Mouse (Mus musculus): ENCODE data around the gene Zkscan8. TPM values are rescaled to one million over a fixed set of nuclear protein-coding genes. Genes with fewer than 3 reads are reported as not detected.
A peak's percentile ranks its signal among the peaks of the same experiment; 100 is the strongest.
"Not testable (repeated sequence)": the region's sequence is repeated elsewhere in the genome, so short reads cannot be mapped to it uniquely, and the experiment has no call there.

The Zkscan8 gene
- polyA plus RNA-seq (2016; fragmentation: Nextera tagmentation; extraction: Ambion mirVana), result 5.3 and 7.3 TPM in 2 replicates

DNA sequence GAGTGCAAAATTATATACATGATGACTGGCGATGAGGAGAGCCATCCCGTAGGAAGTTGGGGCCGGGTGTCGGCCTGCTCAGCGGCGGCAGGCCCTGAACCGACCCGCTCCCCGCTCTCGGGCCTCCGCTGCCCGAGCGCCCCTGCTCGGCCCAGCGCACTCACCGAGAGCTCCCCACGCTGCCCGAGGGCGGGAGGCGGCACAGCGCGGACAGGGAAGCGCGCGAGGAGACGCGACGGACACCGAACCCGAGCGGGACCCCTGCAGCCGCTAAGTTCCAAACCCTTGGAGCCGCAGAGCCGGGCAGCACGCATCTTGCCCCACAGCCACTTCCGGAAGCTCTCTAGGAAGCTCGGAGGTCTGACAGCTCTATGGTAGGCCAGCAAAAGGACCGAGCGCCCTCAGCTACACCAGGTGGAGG lies at the start of gene Zkscan8:
TSS of gene Zkscan8 (minus strand) at position 340 of the 421 bp plus-strand sequence.
- H3K27ac ChIP-seq, result peak within 1 kb of the TSS; percentile 99
- H3K4me3 ChIP-seq, result peak within 1 kb of the TSS; percentile 98
- H3K27me3 ChIP-seq (ENCODE audit: insufficient read depth, poor library complexity, severe bottlenecking), result no peaks in the 10 kb centered on the region
- DNase-seq (ENCODE audit: low spot score), result peak; percentile 96
- H3K36me3 ChIP-seq, result peaks cover 12% of the 10 kb centered on the region
- H3K4me1 ChIP-seq, result peaks cover 3% of the 10 kb centered on the region; the same call in 1 of the 2 replicates
- H3K9me3 ChIP-seq, result no peaks in the 10 kb centered on the region
- WGBS, result under 1% methylated on average over 39 of the region's 39 CpGs

DNA sequence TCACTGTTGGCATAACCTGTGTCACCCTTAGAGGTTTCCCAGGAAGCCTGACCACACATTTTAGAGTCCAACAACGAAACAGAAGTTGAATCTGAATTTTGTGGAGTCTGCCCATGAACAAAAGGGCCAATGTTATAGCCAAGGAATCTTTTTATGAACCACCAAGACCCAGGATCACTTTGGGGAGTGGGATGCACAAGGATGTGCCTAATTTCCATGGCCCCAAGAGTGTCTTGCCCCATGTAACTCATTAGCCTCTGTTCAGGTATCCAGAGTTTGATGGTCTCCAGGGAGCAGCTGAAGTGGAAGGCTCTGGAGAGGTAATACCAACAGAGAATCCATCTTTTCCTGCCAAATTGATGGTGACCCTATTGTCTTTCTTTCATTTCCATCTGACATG lies 28.9 kb upstream of the Zkscan8 start, which contains the start of gene Olfr1535:
TSS of gene Olfr1535 (minus strand) at position 101 of the 400 bp plus-strand sequence.
- Histone ChIP-seq H3K36me3 (no peaks in the 10 kb centered on the region), H3K4me3 (no peak within 1 kb of the TSS), H3K27ac (no peak within 1 kb of the TSS), H3K27me3 (ENCODE audit: insufficient read depth, poor library complexity, severe bottlenecking) (no peaks in the 10 kb centered on the region), H3K4me1 (no peaks in the 10 kb centered on the region), H3K9me3 (no peaks in the 10 kb centered on the region)
- no peak for DNase-seq (ENCODE audit: low spot score)
- WGBS, result 52% methylated on average over 1 of the region's 1 CpGs

GRCm38 (mm10) chr13:21550416-21551110 lies 19.6 kb upstream of the Zkscan8 start:
- H3K4me1 ChIP-seq, result no peaks in the 10 kb centered on the region
- H3K27ac ChIP-seq, result no peak overlapping the region
- no peak overlapping the region for H3K4me3 ChIP-seq
- no peak for DNase-seq (ENCODE audit: low spot score)
- no peaks in the 10 kb centered on the region for H3K36me3 ChIP-seq
- no peaks in the 10 kb centered on the region for H3K27me3 ChIP-seq (ENCODE audit: insufficient read depth, poor library complexity, severe bottlenecking)
- WGBS, result 53% methylated on average over 3 of the region's 3 CpGs
- no peaks in the 10 kb centered on the region for H3K9me3 ChIP-seq

DNA sequence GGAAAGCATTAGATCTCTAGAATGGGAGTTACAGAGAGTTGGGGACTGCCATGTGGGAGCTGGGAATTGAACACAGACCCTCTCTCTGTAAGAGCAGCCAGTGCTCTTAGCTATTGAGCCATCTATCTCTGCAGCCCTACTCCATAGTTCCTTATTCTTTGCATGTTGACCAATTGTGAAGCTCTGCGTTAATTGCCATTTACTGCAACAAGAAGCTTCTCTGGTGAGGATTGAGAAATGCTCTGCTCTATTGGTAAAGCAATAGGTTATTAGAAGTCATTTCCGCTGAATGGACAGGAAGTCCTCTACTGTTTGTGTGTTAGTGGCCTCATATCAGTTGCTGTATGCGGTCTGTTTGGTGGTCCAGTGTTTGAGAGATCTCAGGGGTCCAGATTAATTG lies 18.6 kb upstream of the Zkscan8 start:
- no peak overlapping the region for H3K4me3 ChIP-seq
- H3K27ac ChIP-seq, result no peak overlapping the region
- H3K4me1 ChIP-seq, result no peaks in the 10 kb centered on the region
- DNase-seq (ENCODE audit: low spot score), result no peak
- H3K36me3 ChIP-seq, result no peaks in the 10 kb centered on the region
- 86% methylated on average over 3 of the region's 3 CpGs for WGBS
- H3K9me3 ChIP-seq, result no peaks in the 10 kb centered on the region
- H3K27me3 ChIP-seq (ENCODE audit: insufficient read depth, poor library complexity, severe bottlenecking), result no peaks in the 10 kb centered on the region

- no peak within 1 kb of the TSS for H3K4me3 ChIP-seq
- no peak for DNase-seq (ENCODE audit: low spot score)
- H3K36me3 ChIP-seq, result no peaks in the 10 kb centered on the region
- H3K27me3 ChIP-seq (ENCODE audit: insufficient read depth, poor library complexity, severe bottlenecking), result no peaks in the 10 kb centered on the region
- no peaks in the 10 kb centered on the region for H3K4me1 ChIP-seq
- no peaks in the 10 kb centered on the region for H3K9me3 ChIP-seq
- H3K27ac ChIP-seq, result no peak within 1 kb of the TSS
- 39% methylated on average over 1 of the region's 1 CpGs for WGBS
Measured at GRCm38 (mm10) chr13:21542708-21543107, 11.8 kb upstream of the Zkscan8 start, which contains the start of gene Olfr1366. Olfr1366 (minus strand) TSS chr13:21542808.

DNA sequence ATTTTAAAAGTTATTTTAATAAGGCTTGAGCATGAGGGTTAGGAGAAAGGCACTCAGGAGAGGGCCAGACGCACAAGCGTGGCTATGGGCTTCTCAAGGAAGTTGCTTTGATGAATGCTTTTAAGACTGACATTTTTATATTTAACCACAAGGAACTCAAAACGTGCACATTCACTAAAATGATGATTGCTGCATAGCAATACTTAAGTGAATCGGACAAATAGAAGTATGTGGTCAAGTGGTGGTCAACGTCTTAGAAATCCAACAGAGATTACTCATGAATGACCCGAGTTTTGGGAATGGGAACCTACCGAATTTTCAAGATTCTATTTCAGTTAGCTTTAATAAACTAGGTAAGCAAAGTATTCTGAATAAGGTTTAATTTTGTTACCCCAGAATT lies 784 bp downstream of the Zkscan8 start:
- peaks cover 3% of the 10 kb centered on the region; the same call in 1 of the 2 replicates for H3K4me1 ChIP-seq
- H3K4me3 ChIP-seq, result peak overlapping the region; percentile 98
- WGBS, result 48% methylated on average over 7 of the region's 7 CpGs
- H3K27ac ChIP-seq, result no peak overlapping the region; the same call in 1 of the 2 replicates
- peaks cover 19% of the 10 kb centered on the region for H3K36me3 ChIP-seq
- H3K27me3 ChIP-seq (ENCODE audit: insufficient read depth, poor library complexity, severe bottlenecking), result no peaks in the 10 kb centered on the region
- no peak for DNase-seq (ENCODE audit: low spot score)
- no peaks in the 10 kb centered on the region for H3K9me3 ChIP-seq

GRCm38 (mm10) chr13:21506221-21506649 lies 24.7 kb downstream of the Zkscan8 start:
- under 1% methylated on average over 21 of the region's 21 CpGs for WGBS
- 0 out of 2 replicates have a peak, but pooled peaks cover 3% of the 10 kb centered on the region for H3K4me1 ChIP-seq
- H3K9me3 ChIP-seq, result no peaks in the 10 kb centered on the region
- peak overlapping the region; percentile 86 for H3K27ac ChIP-seq
- no peaks in the 10 kb centered on the region for H3K27me3 ChIP-seq (ENCODE audit: insufficient read depth, poor library complexity, severe bottlenecking)
- peak overlapping the region; percentile 65 for H3K4me3 ChIP-seq
- H3K36me3 ChIP-seq, result no peaks in the 10 kb centered on the region
- peak; percentile 97 for DNase-seq (ENCODE audit: low spot score)

DNA sequence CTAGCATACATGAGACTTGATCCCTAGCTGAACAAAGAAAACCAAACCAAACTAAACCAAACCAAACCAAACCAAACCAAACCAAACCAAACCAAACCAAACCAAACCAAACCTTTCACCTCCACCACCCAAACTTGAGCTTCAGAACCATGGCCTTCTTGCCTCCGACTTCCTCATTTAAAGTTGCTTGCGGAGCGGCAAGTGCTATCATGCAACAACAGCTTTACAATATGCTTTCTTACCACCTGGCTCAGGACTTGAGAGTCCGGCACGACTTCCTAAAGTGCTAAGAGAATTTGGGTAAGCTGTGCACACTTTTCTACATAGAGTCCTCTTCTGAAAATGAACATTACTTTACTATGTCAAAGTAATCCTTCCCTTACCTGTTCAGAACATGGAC lies 28.6 kb downstream of the Zkscan8 start:
- no peak overlapping the region for H3K27ac ChIP-seq
- H3K36me3 ChIP-seq, result no peaks in the 10 kb centered on the region
- no peak for DNase-seq (ENCODE audit: low spot score)
- WGBS, result 84% methylated on average over 5 of the region's 5 CpGs
- no peaks in the 10 kb centered on the region for H3K27me3 ChIP-seq (ENCODE audit: insufficient read depth, poor library complexity, severe bottlenecking)
- 0 out of 2 replicates have a peak, but pooled peaks cover 3% of the 10 kb centered on the region for H3K4me1 ChIP-seq
- H3K4me3 ChIP-seq, result no peak overlapping the region
- no peaks in the 10 kb centered on the region for H3K9me3 ChIP-seq

DNA sequence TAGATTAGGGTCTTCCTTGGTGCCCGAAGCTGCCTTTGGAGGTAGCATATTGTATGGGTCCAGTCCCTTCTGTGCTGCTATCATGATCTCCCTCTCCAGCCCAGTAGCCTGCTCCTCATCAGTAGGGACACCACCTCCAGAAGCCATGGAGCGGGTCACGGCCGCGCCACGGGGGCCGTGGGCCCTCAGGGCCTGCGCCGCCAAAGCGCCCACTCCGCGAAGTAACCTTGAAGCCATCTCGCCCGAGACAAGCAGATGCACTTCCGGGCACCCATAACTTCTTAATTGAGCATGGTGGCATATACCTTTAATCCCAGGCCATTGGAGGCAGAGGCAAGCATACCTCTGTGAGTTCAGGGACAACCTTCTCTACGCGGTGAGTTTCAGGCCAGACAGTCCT lies 29.7 kb downstream of the Zkscan8 start, which contains the start of gene Gm11273:
TSS of gene Gm11273 (minus strand) at position 237 of the 400 bp plus-strand sequence.
- not testable (repeated sequence) for H3K27me3 ChIP-seq (ENCODE audit: insufficient read depth, poor library complexity, severe bottlenecking); H3K4me3 ChIP-seq; H3K27ac ChIP-seq; H3K36me3 ChIP-seq; H3K9me3 ChIP-seq; H3K4me1 ChIP-seq; DNase-seq (ENCODE audit: low spot score)
- 90% methylated on average over 17 of the region's 17 CpGs for WGBS

DNA sequence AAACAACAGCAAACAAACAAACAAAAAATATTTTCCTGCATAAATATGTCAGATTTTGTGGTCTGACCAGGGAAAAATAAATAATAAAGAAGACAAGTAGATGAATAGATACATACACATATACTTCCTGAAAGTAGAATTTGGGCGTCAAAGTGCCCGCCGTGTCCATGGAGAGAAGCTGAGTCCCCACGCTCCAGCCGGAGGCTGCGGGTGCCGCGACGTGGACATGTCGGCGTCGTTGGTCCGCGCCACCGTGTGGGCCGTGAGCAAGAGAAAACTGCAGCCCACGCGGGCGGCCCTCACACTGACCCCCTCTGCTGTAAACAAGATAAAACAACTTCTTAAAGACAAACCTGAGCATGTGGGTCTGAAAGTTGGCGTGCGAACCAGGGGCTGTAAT lies 35.8 kb downstream of the Zkscan8 start, which contains the start of gene AK157302:
TSS of gene AK157302 (plus strand) at position 144 of the 400 bp plus-strand sequence.
- no peaks in the 10 kb centered on the region for H3K27me3 ChIP-seq (ENCODE audit: insufficient read depth, poor library complexity, severe bottlenecking)
- H3K9me3 ChIP-seq, result no peaks in the 10 kb centered on the region
- no peak within 1 kb of the TSS for H3K4me3 ChIP-seq
- no peak within 1 kb of the TSS for H3K27ac ChIP-seq
- WGBS, result 92% methylated on average over 21 of the region's 21 CpGs
- no peaks in the 10 kb centered on the region for H3K4me1 ChIP-seq
- DNase-seq (ENCODE audit: low spot score), result no peak
- H3K36me3 ChIP-seq, result no peaks in the 10 kb centered on the region

DNA sequence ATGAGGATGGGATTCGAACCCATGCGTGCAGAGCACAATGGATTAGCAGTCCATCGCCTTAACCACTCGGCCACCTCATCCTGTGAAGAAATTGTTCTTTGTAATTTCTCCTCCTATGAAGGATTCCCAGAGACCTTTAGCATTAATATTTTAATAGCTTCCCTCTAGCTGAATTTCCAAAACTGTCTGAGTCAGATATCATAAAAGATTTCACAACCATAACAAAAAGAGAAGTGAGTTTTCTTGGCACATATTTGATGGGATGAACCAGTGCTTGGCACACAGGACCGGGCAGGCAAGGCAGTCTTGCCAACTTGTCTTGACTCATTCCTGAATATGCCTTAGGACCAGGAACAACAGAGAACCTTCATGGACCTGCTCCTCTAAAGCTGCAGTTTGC lies 38.1 kb downstream of the Zkscan8 start:
- no peak overlapping the region for H3K4me3 ChIP-seq
- no peaks in the 10 kb centered on the region for H3K9me3 ChIP-seq
- no peaks in the 10 kb centered on the region for H3K36me3 ChIP-seq
- WGBS, result 86% methylated on average over 5 of the region's 5 CpGs
- H3K27ac ChIP-seq, result no peak overlapping the region
- H3K4me1 ChIP-seq, result no peaks in the 10 kb centered on the region
- no peaks in the 10 kb centered on the region for H3K27me3 ChIP-seq (ENCODE audit: insufficient read depth, poor library complexity, severe bottlenecking)
- no peak for DNase-seq (ENCODE audit: low spot score)

GRCm38 (mm10) chr13:21486881-21487280 lies 44.0 kb downstream of the Zkscan8 start:
- H3K4me1 ChIP-seq, result no peaks in the 10 kb centered on the region
- WGBS, result 81% methylated on average over 1 of the region's 1 CpGs
- H3K27me3 ChIP-seq (ENCODE audit: insufficient read depth, poor library complexity, severe bottlenecking), result no peaks in the 10 kb centered on the region
- H3K4me3 ChIP-seq, result no peak overlapping the region
- no peak overlapping the region for H3K27ac ChIP-seq
- H3K9me3 ChIP-seq, result no peaks in the 10 kb centered on the region
- peaks cover 8% of the 10 kb centered on the region for H3K36me3 ChIP-seq
- DNase-seq (ENCODE audit: low spot score), result no peak

Data from heart, embryonic 10.5 days (tissue).